Mouse (Mus musculus): ENCODE measurements around the gene Nckipsd.

DNA sequence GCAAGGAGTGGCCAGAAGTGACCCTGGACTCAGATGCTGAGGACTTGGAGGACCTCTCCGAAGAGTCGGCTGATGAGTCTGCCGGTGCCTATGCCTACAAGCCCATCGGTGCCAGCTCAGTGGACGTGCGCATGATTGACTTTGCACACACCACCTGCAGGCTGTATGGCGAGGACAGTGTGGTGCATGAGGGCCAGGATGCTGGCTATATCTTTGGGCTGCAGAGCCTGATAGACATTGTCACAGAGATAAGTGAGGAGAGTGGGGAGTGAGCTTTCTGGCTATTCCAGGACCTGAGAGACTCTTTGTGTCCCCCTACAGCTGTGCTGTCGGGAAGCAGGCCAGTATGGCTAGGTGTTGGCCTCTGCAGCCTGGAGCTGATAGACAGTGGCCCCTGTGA lies 2.4 kb upstream of the Nckipsd start:
- TF ChIP-seq POLR2A (IDR thresholded peaks at IDR 0.05; ENCODE audit: insufficient read length, low read depth) (no peak), SRF (IDR thresholded peaks at IDR 0.05; ENCODE audit: control insufficient read depth, insufficient read length, low read depth) (no peak)
